Mouse (Mus musculus): Measurements from ENCODE around the gene Flrt1. TPM values are rescaled to one million over a fixed set of nuclear protein-coding genes. Genes with fewer than 3 reads are reported as not detected.
A peak's percentile ranks its signal among the peaks of the same experiment; 100 is the strongest.

The Flrt1 gene
- total and polyA plus RNA-seq, 3 experiments, result not detected

GRCm38 (mm10) chr19:7069781-7070763 lies 35.5 kb downstream of the Flrt1 start:
- Histone ChIP-seq H3K4me3 (replicated peaks in 1 of 3; ENCODE audit: low read depth in 2 of 3, low read length in 2 of 3, poor library complexity in 1 of 3) (no peak overlapping the region), H3K4me2 (ENCODE audit: insufficient read depth, low read depth, poor library complexity, severe bottlenecking) (no peak overlapping the region), H3K79me2 (replicated peaks; ENCODE audit: control insufficient read depth, extremely low read depth, insufficient read depth, poor library complexity, severe bottlenecking) (no peaks in the 10 kb centered on the region), H3K27ac (ENCODE audit: insufficient read depth, low read depth) (no peak overlapping the region), H3K4me1 (ENCODE audit: control insufficient read depth in 1 of 2, insufficient read depth in 2 of 2) (peaks cover 12 to 14% of the 10 kb centered on the region in 2 experiments), H3K9me3 (replicated peaks; ENCODE audit: low read length) (no peaks in the 10 kb centered on the region), H3K36me3 (replicated peaks in 1 of 2; ENCODE audit: control insufficient read depth in 1 of 2, insufficient read depth in 1 of 2, low read length in 1 of 2) (no peaks in the 10 kb centered on the region), H3K27me3 (replicated peaks) (peaks cover 71% of the 10 kb centered on the region), H3K9ac (ENCODE audit: insufficient read depth, low read depth) (no peak overlapping the region)
- dilution Hi-C loops (cut with MboI; ENCODE audit: extremely low pct_ligation_motif_present, extremely low pct_unique_long_range_greater_than_20kb, low sequenced_read_pairs), result no loop called here
- TF ChIP-seq POLR2A (IDR thresholded peaks at IDR 0.05; ENCODE audit: low read depth, low read length), result no peak
- no peak for TF ChIP-seq NRF1 (IDR thresholded peaks at IDR 0.05; ENCODE audit: low read depth, low read length)
- TF ChIP-seq MXI1 (IDR thresholded peaks at IDR 0.05; ENCODE audit: low read depth, low read length), result no peak
- TF ChIP-seq ZNF384 (IDR thresholded peaks at IDR 0.05; ENCODE audit: low read depth, low read length), result peak; percentile 44; the same call in 1 of the 2 replicates
- no peak for TF ChIP-seq CTCF (conservative IDR thresholded peaks at IDR 0.05 in 1 of 2, IDR thresholded peaks at IDR 0.05 in 1 of 2; ENCODE audit: low read depth in 2 of 2, low read length in 2 of 2)
- TF ChIP-seq SIN3A (IDR thresholded peaks at IDR 0.05; ENCODE audit: low read length), result no peak
- DNase-seq (ENCODE audit: extremely low read depth), result no peak
- in situ Hi-C loops (cut with MboI; ENCODE audit: low pct_ligation_motif_present, low pct_unique_long_range_greater_than_20kb, low sequenced_read_pairs), result loop anchor here (25.0 kb wide), 1 partner anchor 342 kb away; the partner anchor contains the start of gene 2700081O15Rik

- peaks cover 12 to 14% of the 10 kb centered on the region in 2 experiments for H3K4me1 ChIP-seq (ENCODE audit: control insufficient read depth in 1 of 2, insufficient read depth in 2 of 2)
- no peak overlapping the region for H3K4me2 ChIP-seq (ENCODE audit: insufficient read depth, low read depth, poor library complexity, severe bottlenecking)
- in situ Hi-C loops (cut with MboI; ENCODE audit: low pct_ligation_motif_present, low pct_unique_long_range_greater_than_20kb, low sequenced_read_pairs) (loop anchor here (25.0 kb wide), 1 partner anchor 343 kb away; the partner anchor contains the start of gene 2700081O15Rik), dilution Hi-C loops (cut with MboI; ENCODE audit: extremely low pct_ligation_motif_present, extremely low pct_unique_long_range_greater_than_20kb, low sequenced_read_pairs) (no loop called here)
- TF ChIP-seq USF1 (IDR thresholded peaks at IDR 0.05; ENCODE audit: low read depth, low read length) (no peak), ZC3H11A (IDR thresholded peaks at IDR 0.05; ENCODE audit: low read depth, low read length) (no peak), RAD21 (IDR thresholded peaks at IDR 0.05; ENCODE audit: low read depth, low read length) (no peak), JUN (IDR thresholded peaks at IDR 0.05; ENCODE audit: insufficient read depth, low read depth, low read length) (no peak), SMC3 (IDR thresholded peaks at IDR 0.05; ENCODE audit: low read depth, low read length) (no peak), POLR2AphosphoS2 (IDR thresholded peaks at IDR 0.05; ENCODE audit: low read depth, low read length) (no peak)
- H3K79me2 ChIP-seq (replicated peaks; ENCODE audit: control insufficient read depth, extremely low read depth, insufficient read depth, poor library complexity, severe bottlenecking), result no peaks in the 10 kb centered on the region
- no peak overlapping the region for H3K9ac ChIP-seq (ENCODE audit: insufficient read depth, low read depth)
- H3K27ac ChIP-seq (ENCODE audit: insufficient read depth, low read depth), result no peak overlapping the region
- H3K4me3 ChIP-seq (replicated peaks in 1 of 3; ENCODE audit: low read depth in 2 of 3, low read length in 2 of 3, poor library complexity in 1 of 3), result no peak overlapping the region
- no peaks in the 10 kb centered on the region for H3K9me3 ChIP-seq (replicated peaks; ENCODE audit: low read length)
- no peaks in the 10 kb centered on the region for H3K36me3 ChIP-seq (replicated peaks in 1 of 2; ENCODE audit: control insufficient read depth in 1 of 2, insufficient read depth in 1 of 2, low read length in 1 of 2)
- DNase-seq (ENCODE audit: extremely low read depth), result no peak
- peaks cover 61% of the 10 kb centered on the region for H3K27me3 ChIP-seq (replicated peaks)
Observed at GRCm38 (mm10) chr19:7068661-7069531, 36.6 kb downstream of the Flrt1 start.

All from CH12.LX (cell line).